Mouse (Mus musculus) left cerebral cortex, adult 9 months (tissue): ENCODE measurements at regions not wholly inside any gene's neighbourhood (a gene's known extent, or its start where the extent isn't known, plus 50 kb on each side); places are given as distances from the start of the nearest gene placed in this dataset.
A peak's percentile ranks its signal among the peaks of the same experiment; 100 is the strongest.

Source experiments
- DNase-seq, 2 experiments: peaks; one replicate each; pipeline ENCODE4 v3.0.0; 2022; ENCODE audit warnings: low spot score in 2 of 2

DNA sequence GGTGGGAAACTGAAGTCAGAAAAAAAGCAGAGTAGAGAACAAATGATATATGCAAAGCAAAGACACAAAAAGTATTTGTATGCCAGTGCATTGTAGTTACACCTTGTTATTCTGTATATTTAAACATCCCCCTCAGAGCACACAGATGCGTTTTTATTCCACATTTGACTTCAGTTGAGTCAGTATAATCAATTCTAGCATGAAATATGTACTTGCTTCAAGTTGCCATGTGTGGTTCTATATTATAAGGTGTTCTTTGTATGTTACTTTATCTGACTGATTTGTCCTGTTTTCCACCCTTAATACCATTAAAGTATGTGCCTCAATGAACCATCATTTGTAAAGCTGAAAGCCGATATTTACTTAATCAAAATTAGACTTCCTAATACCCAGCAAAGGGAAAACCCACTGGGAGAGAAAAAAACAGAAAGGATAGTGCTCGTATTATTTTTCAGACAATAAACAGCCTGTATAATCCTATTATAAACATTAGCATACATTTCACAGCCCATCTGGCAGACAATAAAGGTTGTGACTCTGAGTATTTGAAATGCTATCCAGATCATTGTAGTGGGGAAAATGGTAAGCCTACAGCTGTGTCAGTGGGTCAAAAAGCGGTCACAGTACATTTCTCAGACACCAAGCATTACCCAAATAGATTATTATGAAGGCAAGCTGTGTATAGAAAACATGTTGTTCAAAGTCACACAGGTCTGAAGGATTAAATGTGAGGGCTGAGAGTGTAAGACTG lies 189.1 kb upstream of the Bmp2 start:
- DNase-seq: no peak

DNA sequence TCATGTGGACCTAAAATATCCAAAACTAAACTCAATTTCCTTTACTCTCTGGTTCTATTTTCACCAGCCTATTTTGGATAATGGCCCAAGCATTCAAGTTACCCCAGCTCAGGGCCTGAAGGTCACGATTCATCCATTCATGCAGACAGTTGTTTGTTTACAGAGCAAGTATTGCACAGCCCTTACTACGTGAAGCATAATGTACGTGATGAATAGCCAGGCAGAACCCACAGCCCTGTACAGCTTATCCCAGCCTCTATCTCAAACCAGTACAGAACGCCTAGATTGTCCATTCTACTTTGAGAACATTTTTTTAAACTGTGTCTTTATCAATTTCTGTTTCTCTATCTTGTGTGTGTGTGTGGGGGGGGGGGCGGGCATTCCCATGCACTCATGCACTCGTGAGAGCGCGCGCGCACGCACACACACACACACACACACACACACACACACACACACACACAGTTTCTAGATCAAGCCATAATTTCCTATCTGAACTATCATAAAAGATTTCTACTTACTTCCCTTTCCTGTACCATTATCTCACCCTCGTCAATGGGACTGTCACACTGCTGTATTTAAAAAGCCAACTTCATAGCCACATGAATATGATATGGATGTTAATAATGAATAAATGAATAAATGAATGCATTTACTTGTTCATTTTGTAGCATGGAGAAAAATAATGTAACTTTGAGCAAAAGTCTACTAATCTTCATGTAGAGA lies 180.3 kb upstream of the Bmp2 start:
- no peak for DNase-seq

DNA sequence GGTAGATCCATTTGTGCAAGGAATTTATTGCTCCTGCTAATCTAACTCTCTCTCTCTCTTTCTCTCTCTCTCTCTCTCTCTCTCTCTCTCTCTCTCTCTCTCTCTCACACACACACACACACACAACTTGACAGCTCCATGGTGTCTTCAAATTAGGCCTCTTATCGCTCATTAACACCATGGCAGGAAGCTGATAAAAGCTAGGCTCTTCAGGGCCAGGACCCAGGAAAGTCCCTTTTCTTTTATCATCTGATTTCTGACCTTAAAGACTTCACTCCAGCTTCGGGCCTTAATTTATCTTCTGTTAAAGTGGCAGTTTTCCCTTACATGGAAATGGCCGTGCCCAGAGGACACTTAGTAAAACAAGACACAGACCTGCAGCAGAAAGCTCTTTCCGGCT lies 178.4 kb upstream of the Bmp2 start:
- DNase-seq: no peak

DNA sequence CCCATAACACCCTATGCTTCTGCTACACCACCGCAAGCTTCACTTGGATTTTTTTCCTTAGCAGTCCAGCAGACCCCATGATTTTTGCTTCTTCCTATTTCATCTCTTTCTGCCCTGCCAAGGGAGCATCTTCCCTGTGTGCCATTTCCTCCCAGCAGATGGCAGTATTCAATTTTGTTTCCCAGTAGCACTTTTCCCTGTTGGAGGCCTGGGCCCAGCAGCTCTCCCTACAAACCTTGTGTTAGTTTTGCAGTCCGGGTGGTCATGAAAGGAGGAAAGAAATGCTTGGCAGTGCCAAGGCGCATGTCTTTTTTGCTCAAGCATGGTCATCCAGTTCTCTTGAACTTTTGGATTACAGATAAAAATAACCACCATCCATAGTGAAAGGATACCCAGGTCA lies 170.9 kb upstream of the Bmp2 start:
- DNase-seq: peak in 1 of 2 experiments; percentile 41

DNA sequence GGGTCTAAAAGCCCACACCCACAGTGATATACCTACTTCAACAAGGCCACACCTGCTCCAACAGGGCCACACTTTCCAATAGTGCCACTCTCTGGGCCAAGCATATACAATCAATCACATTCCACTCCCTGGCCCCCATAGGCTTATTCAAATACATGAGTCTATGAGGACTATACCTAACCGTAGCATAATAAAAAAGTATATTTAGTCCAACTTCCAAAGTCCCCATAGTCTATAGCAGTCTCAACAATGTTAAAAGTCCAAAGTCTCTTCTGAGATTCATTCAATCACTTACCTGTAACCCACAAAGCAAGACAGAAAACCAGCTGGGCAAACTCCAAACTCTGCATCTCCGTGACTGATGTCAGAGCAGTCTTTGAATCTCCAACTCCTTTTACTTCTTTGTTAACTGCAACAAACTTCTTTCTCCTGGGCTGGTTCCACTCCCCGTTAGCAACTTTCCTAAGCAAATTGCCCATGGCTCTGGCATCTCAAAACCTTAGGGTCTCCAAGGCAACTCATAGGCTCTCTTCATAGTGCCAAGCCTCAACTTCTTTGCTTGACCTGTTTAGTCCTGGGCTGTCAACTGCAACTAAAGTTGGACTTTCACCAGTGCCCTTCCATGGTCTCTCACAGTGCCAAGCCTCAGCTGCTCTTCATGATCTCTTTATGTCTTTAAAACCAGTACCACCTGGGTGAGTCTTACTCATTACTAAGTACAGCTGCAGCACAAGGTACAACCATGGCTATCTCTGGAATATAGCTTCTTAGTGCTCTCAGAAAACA lies 168.6 kb upstream of the Bmp2 start:
- no peak for DNase-seq

DNA sequence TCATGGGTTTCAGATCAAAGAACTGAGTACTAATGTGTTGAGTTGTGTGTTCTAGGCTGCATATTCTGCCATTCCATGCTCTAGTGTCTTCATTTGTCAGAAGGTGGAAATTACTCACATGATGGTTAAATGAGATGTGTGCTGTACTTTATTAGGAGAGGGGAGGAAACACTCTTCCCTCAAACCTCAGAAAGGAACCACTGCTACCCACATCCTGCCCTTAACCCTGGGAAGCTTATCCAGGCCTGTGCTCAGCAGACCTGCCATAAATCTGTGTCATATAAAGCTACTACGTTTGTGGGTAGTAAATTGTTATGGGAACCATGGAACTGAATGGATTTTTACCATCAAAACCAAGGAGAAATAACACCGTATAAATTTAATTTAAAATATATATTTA lies 166.7 kb upstream of the Bmp2 start:
- no peak for DNase-seq

DNA sequence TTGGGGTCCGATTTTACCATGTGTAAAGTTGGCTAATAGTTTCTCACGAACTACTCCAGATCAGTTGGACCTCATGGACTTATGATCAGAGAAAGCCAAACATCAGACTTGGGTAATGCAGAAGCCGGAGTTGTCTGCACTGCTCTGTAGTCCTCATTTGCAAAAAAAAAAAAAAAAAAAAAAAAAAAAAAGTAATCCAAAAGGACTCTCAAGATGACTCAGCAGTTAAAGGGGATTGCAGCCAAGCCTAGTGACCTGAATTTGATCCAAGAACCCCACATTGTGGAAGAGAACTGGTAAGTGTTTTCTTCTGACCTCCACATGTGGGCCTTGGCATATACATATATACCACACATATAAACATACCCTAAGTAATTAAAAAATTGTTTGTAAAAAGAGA lies 164.6 kb upstream of the Bmp2 start:
- DNase-seq: no peak

DNA sequence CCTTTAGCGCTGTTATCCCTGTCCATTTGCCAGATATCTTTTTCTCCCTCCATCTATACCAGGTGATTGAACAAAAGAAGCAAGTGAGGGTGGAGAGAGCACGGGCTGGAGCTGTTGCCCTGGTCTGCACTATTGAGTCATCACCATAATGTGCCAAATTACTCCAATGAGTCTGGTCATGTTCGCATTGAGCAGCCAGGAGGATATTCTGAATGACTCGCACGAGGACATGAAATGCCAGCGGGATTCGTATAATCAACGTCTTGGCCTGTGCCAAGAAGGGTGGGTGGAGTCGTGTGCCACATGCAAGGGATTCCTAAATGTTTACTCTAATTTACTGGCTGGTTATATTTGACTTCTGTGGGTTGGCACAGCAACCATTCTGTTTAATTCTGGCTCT lies 159.7 kb upstream of the Bmp2 start:
- peak in 1 of 2 experiments; percentile 3 for DNase-seq

DNA sequence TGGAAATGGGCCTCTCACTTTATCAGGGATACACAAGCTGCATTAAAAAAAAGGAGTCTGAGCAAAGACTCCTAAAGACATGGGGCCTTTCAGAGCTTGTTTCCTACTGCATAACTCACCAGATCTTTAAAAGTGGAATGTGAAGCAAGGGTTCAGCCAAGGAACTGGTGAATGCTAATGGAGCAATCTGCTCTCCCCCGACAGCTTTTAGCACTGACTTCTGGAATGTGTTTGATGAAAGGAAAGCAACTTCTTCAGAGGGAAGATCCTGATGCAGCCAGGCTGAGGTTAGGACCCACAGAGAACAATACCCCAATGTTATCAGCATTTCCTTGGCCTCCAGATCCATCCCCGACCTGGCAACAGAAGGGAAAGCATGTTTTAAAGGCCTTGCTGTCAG lies 154.4 kb upstream of the Bmp2 start:
- no peak for DNase-seq

DNA sequence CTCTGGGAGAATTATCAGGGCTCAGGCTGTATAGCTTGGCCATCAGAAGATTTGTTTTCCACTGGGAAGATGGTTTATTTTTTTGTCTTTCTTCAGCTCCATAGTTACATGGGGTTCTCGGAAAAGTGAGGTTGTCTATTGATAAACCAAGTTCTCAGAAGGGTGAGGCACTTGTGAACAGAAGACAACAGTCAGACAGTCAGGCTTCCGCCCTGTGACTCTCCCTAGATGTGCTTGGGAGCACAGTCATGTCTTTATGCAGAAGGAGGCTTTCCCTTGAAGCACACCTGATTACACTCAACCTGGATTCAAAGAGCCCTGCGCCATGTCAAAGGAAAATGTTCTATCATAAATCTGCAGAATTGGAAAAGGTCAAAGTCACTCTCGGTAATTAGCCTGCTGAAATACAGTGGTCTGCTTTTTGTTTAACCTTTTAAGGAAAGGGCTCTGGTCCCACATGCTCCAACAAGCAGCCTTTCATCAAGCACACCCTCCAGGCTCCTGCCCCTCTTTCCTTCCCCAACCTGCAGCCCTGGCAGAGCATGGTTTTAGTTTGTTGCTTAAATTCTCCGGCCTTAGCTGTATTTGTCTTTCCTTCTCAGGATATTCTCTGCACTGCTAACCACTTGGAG lies 152.8 kb upstream of the Bmp2 start:
- no peak for DNase-seq

DNA sequence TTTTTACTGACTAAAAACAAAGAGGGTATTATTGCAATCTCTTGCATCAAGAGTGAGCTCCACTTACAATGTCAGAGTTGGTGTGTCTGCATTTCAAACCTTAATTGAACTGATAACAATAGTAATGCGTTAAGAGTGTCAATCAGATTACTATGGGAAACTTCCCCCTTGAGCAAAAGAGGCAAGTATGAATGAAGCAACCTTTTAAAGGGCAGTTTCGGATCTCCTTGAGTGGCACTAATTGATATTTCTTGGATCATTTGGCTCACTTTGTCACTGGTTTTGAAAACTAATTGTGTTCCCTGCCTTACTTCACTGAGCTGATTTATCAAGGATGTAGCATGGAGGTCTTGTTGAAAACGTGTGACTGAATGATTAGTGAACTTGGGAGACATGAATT lies 151.0 kb upstream of the Bmp2 start:
- DNase-seq: no peak

DNA sequence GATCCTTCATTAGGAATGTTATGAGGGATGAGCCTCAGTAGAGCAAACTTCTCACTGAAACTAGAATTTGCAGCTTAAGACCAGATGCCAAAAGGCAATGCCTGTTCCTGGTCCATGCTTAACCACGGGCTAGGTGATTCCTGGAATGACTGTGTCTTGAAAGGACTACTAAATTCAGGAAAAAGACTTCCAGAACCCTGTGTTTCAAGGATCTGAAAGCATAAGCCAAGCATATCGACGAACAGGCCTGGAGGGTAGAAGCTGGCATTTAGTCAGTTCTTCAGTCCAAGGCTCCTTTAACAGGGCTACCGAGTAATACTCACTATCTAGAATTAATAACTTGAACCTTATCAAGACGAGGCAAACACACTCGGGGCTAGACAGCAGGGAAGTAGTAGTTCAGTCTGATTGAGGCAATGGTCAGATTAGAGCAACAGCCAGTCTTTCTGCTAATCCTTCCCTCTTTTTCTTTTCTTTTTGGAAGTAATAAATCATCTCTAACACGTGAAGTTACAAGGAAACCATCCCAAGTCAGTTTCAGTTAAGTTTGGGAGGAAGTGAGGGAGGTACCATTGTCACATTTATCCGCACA lies 134.9 kb upstream of the Bmp2 start:
- no peak for DNase-seq

DNA sequence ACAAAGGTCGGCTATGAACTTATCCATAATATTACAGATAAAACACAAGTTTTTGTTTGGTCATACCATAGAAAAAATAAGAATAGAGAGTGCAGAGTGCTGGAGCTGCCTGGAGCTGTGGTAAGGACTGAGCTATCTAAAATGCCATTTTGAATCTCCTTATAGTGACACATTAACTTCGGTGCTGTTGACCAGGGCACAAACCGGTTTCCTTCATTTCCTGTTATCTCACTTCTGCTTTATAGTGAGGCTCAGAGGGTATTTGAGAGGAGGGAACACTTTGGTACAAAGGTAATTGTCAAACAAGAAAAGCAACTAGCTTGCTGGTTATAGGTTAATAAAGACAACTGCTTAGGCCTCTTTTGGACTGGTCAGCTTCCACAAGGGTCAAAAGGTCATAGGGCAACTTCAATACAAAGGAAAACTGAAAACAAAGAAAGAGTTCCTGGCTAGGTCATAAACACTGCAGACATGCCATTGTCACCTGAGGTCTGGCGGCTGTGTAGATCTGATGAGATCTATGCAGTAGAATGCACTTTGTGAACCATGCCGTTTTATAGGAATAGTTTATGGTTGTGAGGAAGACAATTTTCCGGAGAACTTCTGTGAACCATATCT lies 132.2 kb upstream of the Bmp2 start:
- no peak for DNase-seq

DNA sequence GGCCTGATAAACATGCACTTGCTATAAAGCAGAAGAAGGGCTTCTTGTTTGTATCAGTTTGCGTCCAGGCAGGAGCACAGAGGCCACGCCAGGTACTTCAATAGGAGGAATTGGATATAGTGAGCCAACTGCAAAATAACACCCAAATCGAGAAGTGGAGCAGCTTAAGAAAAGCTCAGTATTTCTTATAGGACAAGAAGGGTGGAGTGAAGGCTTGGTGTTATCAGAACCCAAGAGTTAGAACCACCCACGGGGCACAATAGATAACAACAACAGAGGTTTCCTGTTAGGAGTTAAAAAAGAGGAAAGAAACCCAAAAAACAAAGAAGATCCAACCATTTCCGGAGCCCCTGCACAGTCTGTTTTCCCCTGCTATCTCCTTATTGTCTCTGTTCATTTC lies 126.4 kb upstream of the Bmp2 start:
- no peak for DNase-seq

DNA sequence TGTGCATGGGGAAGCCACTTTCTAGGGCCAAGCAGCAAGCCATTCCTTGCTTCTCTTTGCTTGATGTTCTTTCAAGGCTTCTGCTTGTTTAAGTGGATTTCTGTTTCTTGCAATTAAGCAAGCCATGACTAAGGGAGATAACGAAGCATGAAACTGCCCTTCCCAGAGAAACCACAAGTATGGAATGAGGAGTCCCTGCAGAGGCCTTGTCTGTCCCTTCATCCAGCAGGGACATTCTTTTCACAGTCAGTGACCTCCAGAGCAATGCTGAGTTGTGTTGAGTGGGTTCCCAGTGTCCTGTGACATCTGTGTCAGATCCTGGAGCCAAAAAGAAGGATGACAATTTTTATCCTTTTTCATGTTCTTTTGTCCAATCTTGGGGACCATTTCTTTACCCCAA lies 124.9 kb upstream of the Bmp2 start:
- DNase-seq: no peak

DNA sequence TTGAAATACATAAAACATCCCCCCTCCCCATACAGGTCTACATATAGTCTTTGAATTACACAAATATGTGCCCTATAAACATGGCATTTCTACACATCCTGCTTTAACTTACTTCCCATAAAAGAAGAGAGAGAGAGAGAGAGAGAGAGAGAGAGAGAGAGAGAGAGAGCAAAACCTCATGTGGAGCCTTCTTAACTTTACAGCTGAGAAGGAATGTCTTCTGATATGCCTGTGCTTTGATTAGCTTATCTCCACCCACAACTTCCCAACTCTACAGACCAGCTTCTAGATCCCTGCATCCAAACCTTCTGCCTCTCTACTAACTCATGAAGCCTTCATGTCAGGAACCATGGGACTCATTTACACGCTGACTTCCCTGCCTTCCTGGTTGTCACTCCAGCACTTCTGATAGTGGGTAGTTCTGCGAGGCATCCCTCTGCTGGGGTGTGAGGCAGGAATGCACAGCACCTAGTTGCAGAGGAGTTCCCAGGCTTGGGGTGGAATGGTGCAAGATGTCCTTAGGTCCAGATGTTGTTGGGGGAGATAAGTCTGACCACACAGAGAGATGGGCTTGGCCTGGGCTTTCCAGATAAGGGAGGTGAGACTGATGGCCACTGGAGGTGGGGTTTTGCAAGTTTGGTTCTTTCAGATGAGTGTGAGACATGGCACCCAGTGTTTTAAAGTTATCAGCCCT lies 122.4 kb upstream of the Bmp2 start:
- no peak for DNase-seq

DNA sequence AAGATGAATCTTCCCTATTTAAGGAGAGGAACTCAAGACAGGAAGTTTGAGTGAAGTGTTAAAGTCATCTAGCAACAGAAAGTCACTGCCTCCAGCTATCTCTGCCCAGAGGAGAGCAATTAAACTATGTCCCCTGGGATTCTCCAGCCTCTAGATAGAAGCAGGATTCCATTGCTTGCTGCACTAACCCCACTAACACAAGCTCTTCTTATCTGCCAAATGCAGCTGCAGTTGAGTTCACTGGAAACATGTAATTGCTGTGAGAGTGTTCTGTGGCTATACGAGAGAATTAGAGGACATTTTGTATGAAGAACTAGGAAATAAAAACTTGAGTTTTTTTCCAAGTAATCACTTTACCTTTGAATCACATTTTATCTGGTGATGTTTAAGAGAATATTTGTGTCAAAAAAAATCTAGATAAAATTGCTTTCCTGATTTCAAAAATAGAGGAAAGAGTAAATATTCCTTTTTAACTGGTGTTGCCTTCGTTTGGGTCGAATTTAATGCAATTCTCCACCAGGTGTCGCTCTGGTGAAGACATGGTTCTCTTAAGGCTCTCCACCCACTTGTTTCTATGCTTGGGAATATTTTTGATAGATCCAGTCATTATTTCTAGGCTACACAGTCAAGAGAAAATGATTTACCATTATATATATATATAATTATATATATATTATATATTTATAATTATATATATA lies 121.1 kb upstream of the Bmp2 start:
- DNase-seq: no peak

DNA sequence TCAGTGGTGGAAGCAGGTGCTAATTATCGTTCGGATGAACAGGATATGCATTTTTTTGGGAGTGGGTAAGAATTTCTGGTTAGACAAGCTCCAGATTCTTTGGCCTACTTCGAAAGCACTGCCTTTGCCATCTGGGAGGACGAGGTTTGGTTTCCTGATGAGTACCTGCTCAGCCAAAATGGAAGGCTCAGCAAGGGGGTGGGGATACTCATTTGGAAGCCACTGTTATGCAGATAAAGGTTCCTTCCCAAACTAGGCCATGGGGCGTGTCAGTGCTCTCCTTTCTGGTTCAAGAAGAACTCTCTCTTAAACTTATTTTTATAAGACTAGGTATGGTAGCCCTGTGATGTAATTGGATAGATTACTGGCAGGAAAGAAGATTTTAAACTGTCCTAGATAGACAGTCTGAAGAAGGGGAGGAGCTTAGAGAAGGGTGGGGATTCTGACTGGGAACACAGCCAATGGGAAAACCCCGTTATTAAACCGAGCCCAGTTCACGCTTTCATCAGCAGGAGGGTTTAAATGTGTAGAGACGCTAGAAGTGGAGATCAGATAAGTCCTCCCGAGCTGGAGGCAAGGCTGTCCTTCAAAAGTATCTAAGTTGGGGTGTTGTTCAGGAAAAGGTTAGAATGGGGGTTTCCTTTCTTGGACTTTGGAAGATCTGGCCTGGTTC lies 119.7 kb upstream of the Bmp2 start:
- no peak for DNase-seq
